Mouse (Mus musculus) adrenal gland, postnatal 36 days (tissue): Measurements from ENCODE around the gene Mtch1. TPM values are rescaled to one million over a fixed set of nuclear protein-coding genes. Genes with fewer than 3 reads are reported as not detected.
"Not testable (repeated sequence)": the region's sequence is repeated elsewhere in the genome, so short reads cannot be mapped to it uniquely, and the experiment has no call there.

ENCODE experiments used
- DNase-seq, 2 experiments: peaks; one replicate each; pipeline ENCODE4 v3.0.0; 2021; ENCODE audit warnings: mixed read lengths in 1 of 2
- total RNA-seq, 2 experiments: library from RNA; stranded (reverse); gene quantifications; 2 replicates each; pipeline ENCODE4 v1.2.3; 2021

Mtch1 gene
- total RNA-seq, 2 experiments from 2014 or later, result 249 to 251 TPM

GRCm38 (mm10) chr17:29365105-29365621 is 17.4 kb upstream of the Mtch1 start:
- DNase-seq, result no peak

- no peak for DNase-seq
Measured at GRCm38 (mm10) chr17:29363109-29363508, 15.4 kb upstream of the Mtch1 start.

GRCm38 (mm10) chr17:29361982-29362691 is 14.4 kb upstream of the Mtch1 start:
- DNase-seq, result no peak

GRCm38 (mm10) chr17:29360761-29361221 is 13.1 kb upstream of the Mtch1 start, which contains the start of gene Fgd2:
Fgd2 (plus strand) TSS chr17:29360914.
- DNase-seq, result no peak

GRCm38 (mm10) chr17:29358928-29359327 is 11.2 kb upstream of the Mtch1 start:
- no peak for DNase-seq

GRCm38 (mm10) chr17:29356882-29357281 is 9.1 kb upstream of the Mtch1 start:
- no peak for DNase-seq

- DNase-seq, result peak; percentile 80 to 89
Measured at GRCm38 (mm10) chr17:29356479-29356856, 8.7 kb upstream of the Mtch1 start.

- peak; percentile 80 to 85 for DNase-seq
Measured at GRCm38 (mm10) chr17:29355841-29356478, 8.2 kb upstream of the Mtch1 start.

- DNase-seq, result no peak
Measured at GRCm38 (mm10) chr17:29355461-29355840, 7.7 kb upstream of the Mtch1 start.

GRCm38 (mm10) chr17:29351056-29351455 is 3.3 kb upstream of the Mtch1 start:
- DNase-seq, result not testable (repeated sequence)

GRCm38 (mm10) chr17:29348996-29349395 is 1.3 kb upstream of the Mtch1 start:
- DNase-seq, result no peak

- DNase-seq, result no peak
Measured at GRCm38 (mm10) chr17:29347126-29347644, 549 bp downstream of the Mtch1 start.

- no peak for DNase-seq
Measured at GRCm38 (mm10) chr17:29346496-29347125, 1.1 kb downstream of the Mtch1 start.

GRCm38 (mm10) chr17:29345272-29345671 is 2.5 kb downstream of the Mtch1 start:
- DNase-seq, result no peak

- no peak for DNase-seq
Measured at GRCm38 (mm10) chr17:29343241-29343640, 4.5 kb downstream of the Mtch1 start.

- DNase-seq, result peak; percentile 37 to 41
Measured at GRCm38 (mm10) chr17:29342010-29342910, 5.5 kb downstream of the Mtch1 start.

GRCm38 (mm10) chr17:29341591-29342003 is 6.1 kb downstream of the Mtch1 start:
- DNase-seq, result peak; percentile 52 to 56

GRCm38 (mm10) chr17:29340406-29341261 is 7.1 kb downstream of the Mtch1 start:
- no peak for DNase-seq

- DNase-seq, result peak; percentile 29 to 56
Measured at GRCm38 (mm10) chr17:29339170-29339768, 8.5 kb downstream of the Mtch1 start.
